Mouse (Mus musculus) megakaryocyte-erythroid progenitor cell, adult 5-6 weeks (primary cell): ENCODE measurements around the gene Plcb1. TPM values are rescaled to one million over a fixed set of nuclear protein-coding genes. Genes with fewer than 3 reads are reported as not detected.
A peak's percentile ranks its signal among the peaks of the same experiment; 100 is the strongest.

Source experiments
- ATAC-seq: replicated peaks from 2 replicates; pipeline ENCODE4 v1.8.0; 2016; ENCODE audit warnings: mild to moderate bottlenecking, inconsistent platforms; ENCODE audit not compliant: severe bottlenecking, poor library complexity, low FRiP score, low TSS enrichment
- total RNA-seq, 2 experiments: library from RNA; stranded (forward) in 1 of 2; stranded (reverse) in 1 of 2; fragments of 200-1000, 215-1000 nt in 1 of 2; fragments of >200 nt in 1 of 2; fragmentation: Nextera tagmentation in 1 of 2; gene quantifications; 2 replicates each; pipeline ENCODE4 v1.2.3; 2014 to 2017

Plcb1 gene
- not detected in 2 replicates for total RNA-seq (2014; fragmentation: Nextera tagmentation)
- 0.89 and 1.2 TPM in 2 replicates for total RNA-seq (2017)

- ATAC-seq, result peak; percentile 97
These were observed at the start of gene Plcb1 for GRCm38 (mm10) chr2:134785970-134786855. Gene Plcb1, plus strand, starts transcription at chr2:134786067.

DNA sequence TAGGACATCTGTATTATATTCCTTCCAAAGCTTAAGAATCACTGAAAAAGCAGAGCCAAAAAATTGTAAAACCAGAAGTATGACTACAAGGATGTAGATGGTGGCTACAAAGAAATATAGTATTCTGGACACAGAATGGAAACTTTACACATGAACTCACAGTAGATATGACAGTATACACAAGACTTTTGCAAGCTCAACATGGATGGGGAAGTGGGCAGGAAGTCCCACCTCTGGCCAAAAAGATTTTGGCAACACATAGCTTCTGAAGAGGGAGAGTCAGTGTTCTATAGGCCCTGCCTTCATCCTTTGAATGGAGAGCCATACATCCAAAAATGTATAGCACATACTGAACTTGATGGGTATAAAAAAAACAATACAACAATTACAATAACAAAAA lies 30.3 kb upstream of the Plcb1 start:
- ATAC-seq, result no peak

- ATAC-seq, result peak; percentile 86
These were observed 29.8 kb upstream of the Plcb1 start for GRCm38 (mm10) chr2:134756086-134756485.

GRCm38 (mm10) chr2:134761029-134761428 lies 24.8 kb upstream of the Plcb1 start:
- no peak for ATAC-seq

DNA sequence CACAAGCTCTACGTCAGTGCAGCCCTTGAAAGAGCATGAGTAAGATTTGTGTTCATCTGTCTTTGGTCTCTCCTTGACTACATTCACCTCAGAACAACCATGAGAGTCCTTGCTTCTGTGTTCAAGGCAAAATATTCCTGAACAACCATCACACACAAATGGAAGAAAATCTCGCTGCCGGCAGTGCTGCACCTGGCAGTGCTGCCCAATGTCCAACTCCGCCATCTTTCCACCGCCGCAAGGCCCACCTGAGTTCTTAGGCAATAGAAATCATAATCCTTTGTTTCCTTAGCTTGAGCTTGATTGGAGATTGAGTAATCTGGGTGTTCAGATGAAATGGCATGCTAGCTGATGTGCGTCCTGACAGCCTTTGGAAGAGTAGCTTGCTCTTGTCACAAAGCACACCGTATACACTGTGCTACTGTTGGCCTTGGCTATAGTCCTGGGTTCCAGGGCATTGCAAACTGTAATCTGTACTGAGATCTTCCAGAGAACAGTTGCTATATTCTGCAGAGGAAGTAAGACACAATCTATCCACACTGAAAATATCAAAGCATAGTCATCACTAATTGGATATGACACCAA lies 22.4 kb upstream of the Plcb1 start:
- ATAC-seq, result 0 out of 2 replicates have a peak, but pooled peaks have one; percentile 50

GRCm38 (mm10) chr2:134764506-134764905 lies 21.4 kb upstream of the Plcb1 start:
- no peak for ATAC-seq

- no peak for ATAC-seq
These were observed 6.0 kb upstream of the Plcb1 start for GRCm38 (mm10) chr2:134779826-134780225.

- no peak for ATAC-seq
These were observed 5.6 kb upstream of the Plcb1 start for GRCm38 (mm10) chr2:134780316-134780715.

DNA sequence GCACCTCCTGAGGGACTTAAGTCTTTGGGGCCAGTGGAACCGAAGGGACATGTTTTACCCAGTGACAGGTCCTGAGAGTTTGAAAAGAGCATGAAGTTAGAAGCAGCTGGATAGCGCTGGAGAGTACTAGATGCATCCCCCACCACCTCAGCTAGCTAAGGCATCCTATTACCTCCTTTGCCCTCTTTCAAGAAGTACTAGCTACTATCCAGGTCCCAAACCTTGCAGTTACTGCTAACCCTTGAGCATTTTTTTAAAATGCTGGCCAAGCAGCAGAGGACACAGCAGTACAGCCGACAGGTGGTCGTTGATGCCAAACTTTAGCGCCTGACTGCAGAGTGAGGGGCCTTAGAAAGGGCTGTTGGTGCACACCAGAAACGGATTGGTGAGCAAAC lies 986 bp downstream of the Plcb1 start:
- no peak for ATAC-seq

DNA sequence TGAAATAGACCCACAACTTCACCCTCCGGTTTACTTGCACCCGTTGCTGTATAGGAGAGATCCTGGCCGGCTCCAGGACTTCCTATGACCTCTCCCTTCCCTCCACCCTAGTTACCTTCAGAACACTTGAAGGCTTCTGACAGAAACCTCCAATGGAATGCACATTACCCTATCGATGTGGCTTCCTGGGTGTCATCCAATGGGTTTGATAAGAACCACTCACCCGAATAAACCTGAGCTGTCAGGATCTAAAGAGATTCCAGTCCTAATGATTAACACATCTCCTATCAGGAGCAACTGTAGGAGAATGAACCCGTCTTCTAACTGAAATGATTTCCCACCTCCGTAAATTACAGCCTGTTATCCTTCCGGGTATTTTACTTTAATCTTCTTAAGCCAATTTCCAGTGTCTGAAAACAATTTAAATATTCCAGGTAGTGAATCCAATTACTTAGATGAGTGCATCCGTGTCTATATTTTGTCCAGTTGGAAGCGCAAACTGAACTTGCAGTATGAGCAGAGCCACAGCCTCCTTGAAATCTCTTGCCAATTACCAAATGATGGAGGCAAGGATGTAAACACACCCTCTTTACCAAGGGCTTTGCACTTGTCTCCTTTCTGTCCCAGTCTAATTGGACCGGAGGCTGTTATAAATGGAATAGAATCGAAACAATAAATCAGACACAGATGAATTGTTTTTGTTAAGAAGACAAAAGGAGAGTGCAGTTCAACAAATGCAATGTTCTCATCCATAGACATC lies 1.6 kb downstream of the Plcb1 start:
- ATAC-seq, result no peak

- no peak for ATAC-seq
These were observed 7.1 kb downstream of the Plcb1 start for GRCm38 (mm10) chr2:134792926-134793325.

DNA sequence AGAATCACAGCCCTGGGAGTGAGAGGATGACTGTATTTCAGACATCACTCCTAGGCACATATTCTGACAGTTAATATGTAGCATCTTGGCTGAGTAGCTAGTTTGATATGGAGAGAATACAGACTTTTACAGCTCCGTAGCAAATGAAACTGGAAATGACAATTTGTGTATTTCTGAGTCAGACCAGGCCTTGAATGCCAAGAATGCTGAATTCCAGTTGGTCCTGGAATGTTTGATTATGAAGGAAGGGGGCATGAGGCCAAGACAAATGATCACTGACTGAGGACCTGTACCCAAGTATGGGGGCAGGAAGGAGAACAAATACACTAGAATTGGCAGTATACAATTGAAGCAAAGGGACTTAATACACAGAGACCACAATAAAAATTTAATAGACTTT lies 14.4 kb downstream of the Plcb1 start:
- no peak for ATAC-seq

- no peak for ATAC-seq
These were observed 30.5 kb downstream of the Plcb1 start for GRCm38 (mm10) chr2:134816383-134816782.

GRCm38 (mm10) chr2:134817058-134817840 lies 31.4 kb downstream of the Plcb1 start:
- no peak for ATAC-seq

- ATAC-seq, result no peak
These were observed 35.3 kb downstream of the Plcb1 start for GRCm38 (mm10) chr2:134821176-134821575.

DNA sequence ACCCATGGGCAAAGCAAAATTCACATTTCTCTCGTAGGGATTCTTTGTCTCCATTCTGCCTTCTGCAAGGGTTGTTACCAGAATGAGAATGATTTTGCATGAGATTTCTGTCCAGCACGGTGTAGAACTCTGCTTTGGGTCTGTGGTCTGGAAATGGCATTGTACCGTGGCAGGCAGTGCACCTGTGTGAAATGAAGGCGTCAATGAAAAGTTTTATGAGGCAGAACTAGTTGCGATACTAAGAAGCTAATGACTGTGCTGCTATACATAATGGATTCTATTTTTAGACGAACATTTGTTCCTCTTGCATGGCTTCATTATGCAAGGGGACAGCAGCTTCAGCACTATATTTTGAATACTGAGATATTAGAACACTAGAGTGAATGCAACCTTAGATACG lies 39.8 kb downstream of the Plcb1 start:
- no peak for ATAC-seq

DNA sequence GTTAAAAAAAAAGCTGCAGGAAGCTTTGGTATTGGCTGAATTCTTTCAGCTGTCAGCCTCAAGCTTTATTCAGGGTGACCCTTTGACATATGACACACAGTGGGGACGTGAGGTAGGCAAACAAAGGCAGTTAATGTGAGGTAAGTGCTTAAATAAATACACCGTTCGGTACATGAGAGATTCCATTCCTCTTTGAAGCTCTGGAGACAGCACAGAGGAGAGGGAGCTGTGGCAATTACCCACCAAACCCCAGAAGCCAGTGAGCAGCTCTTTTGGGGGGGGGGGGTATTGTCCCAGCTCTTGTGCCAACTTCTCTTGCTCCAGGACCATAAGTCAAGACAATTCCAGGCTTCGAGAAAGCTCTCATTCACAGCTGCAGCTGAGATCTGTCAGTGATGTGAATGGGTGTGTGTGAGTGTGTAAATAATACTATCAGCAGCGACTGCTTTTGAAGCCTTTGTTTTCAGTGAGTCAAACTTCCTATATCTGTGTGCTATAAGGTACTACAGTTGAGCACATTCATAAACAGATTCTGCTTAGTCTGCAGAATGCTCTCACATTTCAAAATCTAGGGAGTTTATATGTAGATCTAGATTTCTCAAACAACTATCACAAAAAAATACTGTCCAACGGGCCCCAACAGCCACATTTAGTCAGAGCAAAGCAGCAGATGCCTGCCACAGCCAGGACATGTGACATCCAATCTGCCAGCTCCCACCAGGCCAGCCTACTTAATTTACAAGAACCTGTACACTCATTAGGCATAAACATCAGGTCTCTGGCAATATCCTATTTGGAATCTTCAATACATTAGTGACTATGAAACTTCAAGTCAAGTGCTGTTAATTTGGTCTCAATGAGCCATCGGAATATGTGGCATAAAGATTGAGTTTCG lies 40.5 kb downstream of the Plcb1 start:
- no peak for ATAC-seq

- ATAC-seq, result no peak
These were observed 42.1 kb downstream of the Plcb1 start for GRCm38 (mm10) chr2:134827778-134828487.
